Mouse (Mus musculus) bone marrow, adult 2 months (tissue): ENCODE data around the gene Aim2. TPM values are rescaled to one million over a fixed set of nuclear protein-coding genes. Genes with fewer than 3 reads are reported as not detected.
"Not testable (repeated sequence)": the region's sequence is repeated elsewhere in the genome, so short reads cannot be mapped to it uniquely, and the experiment has no call there.

Source experiments
- H3K27ac ChIP-seq: fragments of 200-500 bp; 2 replicates; pipeline ENCODE4 v1.5.1; 2012; ENCODE audit warnings: low read depth, mild to moderate bottlenecking, control low read depth, inconsistent platforms, low read length; ENCODE audit not compliant: control insufficient read depth, poor library complexity, insufficient read depth
- H3K4me1 ChIP-seq: fragments of 200-500 bp; 2 replicates; pipeline ENCODE4 v1.6.1; 2011; ENCODE audit warnings: low read length; ENCODE audit not compliant: control insufficient read depth, insufficient read depth
- H3K4me3 ChIP-seq: fragments of 200-500 bp; replicated peaks from 2 replicates; pipeline ENCODE3; 2011; ENCODE audit warnings: mild to moderate bottlenecking, low read depth, low read length, control low read depth; ENCODE audit not compliant: control insufficient read depth
- CTCF ChIP-seq: fragments of 200-500 bp; IDR thresholded peaks from 2 replicates; pipeline ENCODE4 v1.5.1; 2011; ENCODE audit warnings: low read length, control low read depth; ENCODE audit not compliant: control insufficient read depth, insufficient read depth
- POLR2A ChIP-seq: fragments of 200-500 bp; IDR thresholded peaks from 2 replicates; pipeline ENCODE4 v1.6.1; 2011; ENCODE audit warnings: low read depth, mild to moderate bottlenecking, control low read depth, low read length, borderline replicate concordance; ENCODE audit not compliant: control insufficient read depth
- WGBS: fragments of 180-500 bp; shearing (Covaris S2); methylation state at CpG from one replicate; pipeline ENCODE4 v1.1.7; 2018; 5-methylcytosine and 5-hydroxymethylcytosine counted together
- polyA plus RNA-seq: library from polyadenylated mRNA; stranded (reverse); fragments of >200 nt; gene quantifications from 2 replicates; pipeline ENCODE4 v1.2.4, GENCODE M21; 2011; ENCODE audit warnings: low replicate concordance; ENCODE audit not compliant: missing spikeins, insufficient read depth, insufficient read length

Gene Aim2
- polyA plus RNA-seq, 1 experiment: 29.2 TPM

DNA sequence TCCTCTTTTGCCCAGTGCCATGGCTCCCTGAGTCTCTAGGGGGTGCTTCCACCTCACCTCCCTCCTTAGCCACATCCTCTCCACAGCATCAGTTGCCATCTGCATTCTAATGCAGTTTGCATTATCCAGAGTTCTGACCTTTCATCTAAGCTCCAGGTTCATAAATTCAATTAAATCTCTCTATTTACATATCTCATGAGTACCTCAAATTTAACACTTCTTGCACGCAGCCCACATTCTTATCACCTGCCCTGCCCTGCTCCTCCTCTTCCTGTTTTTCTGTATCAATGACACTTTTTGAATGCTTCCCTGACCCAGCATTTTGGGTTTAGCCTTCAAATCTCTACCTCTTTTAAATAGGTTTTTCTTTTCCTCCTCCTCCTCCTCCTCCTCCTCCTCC is 90.0 kb downstream of the Aim2 start:
- H3K4me1 ChIP-seq: peaks cover 3% of the 10 kb centered on the region
- 13% methylated on average over 1 of the region's 1 CpGs for WGBS
- no peak for TF ChIP-seq CTCF
- no peak for TF ChIP-seq POLR2A
- H3K4me3 ChIP-seq: no peak overlapping the region
- H3K27ac ChIP-seq: peak overlapping the region; percentile 18; the same call in 1 of the 2 replicates

DNA sequence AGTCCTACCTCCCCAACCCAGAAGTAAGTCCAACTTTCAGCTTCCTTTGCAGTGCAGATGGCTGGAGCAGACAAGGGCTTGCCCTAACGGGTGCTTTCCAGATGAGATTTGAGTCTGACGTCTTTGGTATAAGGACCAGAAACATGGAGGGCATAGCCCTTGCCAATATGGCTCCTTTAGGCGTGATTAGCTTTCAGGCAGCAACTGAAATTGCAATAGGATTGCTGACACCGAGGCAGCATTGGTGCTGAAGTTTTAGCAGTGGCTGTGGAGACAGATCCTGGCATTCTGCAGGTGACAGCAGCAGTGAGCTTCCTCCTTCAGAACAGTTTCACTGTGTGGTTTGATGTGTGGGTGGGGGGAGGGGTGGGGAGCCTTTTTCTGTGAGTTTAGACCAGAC is 90.5 kb downstream of the Aim2 start:
- no peak for TF ChIP-seq CTCF
- no peak for TF ChIP-seq POLR2A
- WGBS: 2% methylated on average over 4 of the region's 4 CpGs
- H3K27ac ChIP-seq: peak overlapping the region; percentile 87
- peak overlapping the region; percentile 28 for H3K4me3 ChIP-seq
- H3K4me1 ChIP-seq: peaks cover 3% of the 10 kb centered on the region

DNA sequence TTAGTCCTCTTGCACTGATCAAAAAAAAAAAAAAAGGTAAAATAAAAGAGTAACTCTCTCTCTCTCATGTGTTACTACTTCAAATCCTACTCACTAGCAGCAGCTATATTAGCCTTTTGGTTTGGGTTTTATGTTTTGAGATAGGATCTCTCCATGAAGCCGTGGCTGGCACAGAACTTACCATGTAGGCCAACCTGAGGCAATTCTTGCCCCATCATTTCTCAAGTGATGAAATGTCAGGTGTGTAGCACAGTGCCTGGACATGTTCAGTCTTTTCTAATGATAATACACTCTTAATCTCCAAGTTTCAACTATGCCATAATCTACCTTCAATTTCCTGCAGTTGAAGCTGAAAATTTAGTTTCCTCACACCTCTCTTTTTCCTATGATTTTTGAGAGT is 92.4 kb downstream of the Aim2 start:
- TF ChIP-seq CTCF (no peak), POLR2A (no peak)
- no peak overlapping the region for H3K27ac ChIP-seq
- H3K4me3 ChIP-seq: no peak overlapping the region
- H3K4me1 ChIP-seq: peaks cover 2% of the 10 kb centered on the region
- 74% methylated on average over 1 of the region's 1 CpGs for WGBS

DNA sequence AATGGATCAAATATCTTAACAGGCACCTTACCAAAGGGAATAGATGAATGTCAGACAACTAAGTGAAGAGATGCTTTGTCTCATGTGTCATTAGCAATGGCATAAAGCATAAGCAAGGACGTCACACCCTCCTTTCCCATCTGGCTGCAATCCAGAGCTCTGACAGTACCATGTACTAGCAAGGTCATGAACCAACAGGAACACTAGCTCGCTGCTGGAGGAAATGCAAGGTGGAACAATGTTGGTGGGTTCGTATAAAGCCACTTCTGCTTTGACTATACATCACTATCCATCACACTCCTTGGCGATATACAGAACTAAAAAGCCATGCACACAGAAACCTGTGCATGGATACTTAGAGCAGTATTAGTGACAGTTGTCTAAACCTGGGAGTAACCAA is 96.4 kb downstream of the Aim2 start:
- WGBS: 16% methylated on average over 4 of the region's 4 CpGs

DNA sequence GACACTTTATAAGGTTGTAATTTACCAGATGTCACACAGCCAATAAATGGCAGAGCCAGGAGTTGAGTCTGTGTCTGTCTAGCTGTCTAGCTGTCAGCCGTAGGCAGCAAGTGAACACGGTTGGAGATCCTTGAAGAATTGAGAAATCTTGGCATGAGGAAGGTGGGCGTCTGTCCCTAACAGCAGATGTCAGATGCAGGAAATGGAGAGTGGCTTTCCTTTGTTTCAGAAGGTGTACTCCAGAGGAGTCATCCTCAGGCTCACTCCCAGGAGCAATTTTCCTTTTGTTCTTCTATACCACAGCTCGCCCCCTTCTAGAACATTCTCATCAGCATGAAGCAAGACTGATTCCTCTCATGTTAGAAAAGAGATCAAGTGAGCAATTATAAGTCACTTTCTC is 99.9 kb downstream of the Aim2 start:
- TF ChIP-seq POLR2A: no peak
- no peak for TF ChIP-seq CTCF
- Histone ChIP-seq H3K27ac (no peak overlapping the region), H3K4me3 (no peak overlapping the region), H3K4me1 (peaks cover 2% of the 10 kb centered on the region; the same call in 1 of the 2 replicates)
- 63% methylated on average over 4 of the region's 4 CpGs for WGBS

More for the DNA sequence above, 96.4 kb downstream of the Aim2 start:
- H3K4me1 ChIP-seq: peaks cover 2% of the 10 kb centered on the region; the same call in 1 of the 2 replicates
- TF ChIP-seq CTCF (no peak), POLR2A (no peak)
- H3K4me3 ChIP-seq: no peak overlapping the region
- no peak overlapping the region for H3K27ac ChIP-seq

DNA sequence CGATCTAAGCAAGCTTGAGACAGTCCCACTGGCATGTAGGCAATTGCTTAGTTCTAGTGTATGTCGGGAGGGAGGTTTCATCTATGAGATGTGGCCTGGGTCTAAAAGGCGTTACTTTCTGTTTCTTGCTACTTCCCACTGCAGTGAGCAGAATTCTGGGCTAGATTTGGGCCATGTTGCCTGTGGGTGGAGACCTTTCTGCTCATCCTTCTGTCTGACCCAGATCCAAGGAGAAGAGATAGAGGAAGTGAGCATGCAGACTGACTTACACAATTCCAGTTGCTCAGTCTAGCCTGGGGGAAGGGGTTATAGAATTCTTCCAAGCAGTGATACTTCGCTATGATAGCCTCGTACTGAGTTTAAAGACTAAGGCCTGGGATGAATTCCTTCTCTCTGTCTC is 101.0 kb downstream of the Aim2 start:
- peaks cover 2% of the 10 kb centered on the region; the same call in 1 of the 2 replicates for H3K4me1 ChIP-seq
- no peak overlapping the region for H3K4me3 ChIP-seq
- no peak overlapping the region; the same call in 1 of the 2 replicates for H3K27ac ChIP-seq
- TF ChIP-seq CTCF: no peak
- no peak for TF ChIP-seq POLR2A
- 40% methylated on average over 5 of the region's 5 CpGs for WGBS

DNA sequence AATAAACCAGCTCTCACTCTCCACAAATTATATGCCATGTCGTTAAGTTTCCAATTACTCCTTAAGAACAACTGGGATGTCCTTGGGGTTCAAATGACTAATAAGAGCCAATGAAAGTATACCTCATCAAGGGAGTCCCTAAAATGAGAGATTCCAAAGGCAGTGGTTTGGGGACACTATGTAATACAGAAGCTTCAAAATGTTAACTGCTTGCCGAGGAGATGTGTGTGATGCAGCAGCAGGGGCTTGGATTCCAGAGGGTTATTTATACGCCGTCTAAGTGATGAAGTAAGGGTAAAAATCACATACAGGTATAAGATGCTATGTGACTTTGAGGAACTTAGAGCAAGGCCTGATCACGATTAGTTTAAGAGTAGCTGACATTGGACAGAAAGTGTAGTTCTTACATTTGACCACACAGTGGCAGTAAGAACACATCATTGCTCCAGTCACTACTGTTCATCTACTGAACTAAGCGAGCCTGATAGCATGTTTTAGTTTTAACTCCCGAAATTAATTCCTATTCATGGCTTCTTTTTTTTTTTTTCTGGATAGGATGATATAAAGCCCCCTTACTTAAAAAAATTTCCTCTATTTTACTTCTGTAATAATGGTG is 105.6 kb downstream of the Aim2 start:
- 45% methylated on average over 7 of the region's 7 CpGs for WGBS
- H3K4me1 ChIP-seq: peaks cover 2% of the 10 kb centered on the region; the same call in 1 of the 2 replicates
- peak; percentile 51 for TF ChIP-seq CTCF
- TF ChIP-seq POLR2A: no peak
- H3K27ac ChIP-seq: no peak overlapping the region
- H3K4me3 ChIP-seq: no peak overlapping the region

DNA sequence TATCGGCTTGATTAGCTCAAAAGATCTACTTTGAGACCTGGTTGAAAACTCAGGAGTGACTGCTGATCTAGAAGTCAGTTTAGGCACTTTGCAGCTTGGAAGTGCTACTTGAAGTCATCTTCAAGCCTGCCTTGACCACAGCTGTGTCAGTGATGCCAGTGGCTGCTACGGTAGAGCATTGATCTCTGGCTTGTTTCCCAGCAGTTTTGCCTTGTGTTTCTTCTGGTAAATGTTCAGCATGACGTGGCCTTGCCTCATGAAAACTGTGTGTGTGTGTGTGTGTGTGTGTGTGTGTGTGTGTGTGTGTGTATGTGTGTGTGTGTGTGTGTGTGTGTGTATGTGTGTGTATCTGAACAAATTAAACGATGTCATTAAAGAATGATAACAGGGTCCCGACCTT is 106.1 kb downstream of the Aim2 start:
- TF ChIP-seq POLR2A: no peak
- TF ChIP-seq CTCF: no peak
- WGBS: 86% methylated on average over 5 of the region's 5 CpGs
- Histone ChIP-seq H3K4me1 (no peaks in the 10 kb centered on the region), H3K27ac (no peak overlapping the region), H3K4me3 (no peak overlapping the region)

DNA sequence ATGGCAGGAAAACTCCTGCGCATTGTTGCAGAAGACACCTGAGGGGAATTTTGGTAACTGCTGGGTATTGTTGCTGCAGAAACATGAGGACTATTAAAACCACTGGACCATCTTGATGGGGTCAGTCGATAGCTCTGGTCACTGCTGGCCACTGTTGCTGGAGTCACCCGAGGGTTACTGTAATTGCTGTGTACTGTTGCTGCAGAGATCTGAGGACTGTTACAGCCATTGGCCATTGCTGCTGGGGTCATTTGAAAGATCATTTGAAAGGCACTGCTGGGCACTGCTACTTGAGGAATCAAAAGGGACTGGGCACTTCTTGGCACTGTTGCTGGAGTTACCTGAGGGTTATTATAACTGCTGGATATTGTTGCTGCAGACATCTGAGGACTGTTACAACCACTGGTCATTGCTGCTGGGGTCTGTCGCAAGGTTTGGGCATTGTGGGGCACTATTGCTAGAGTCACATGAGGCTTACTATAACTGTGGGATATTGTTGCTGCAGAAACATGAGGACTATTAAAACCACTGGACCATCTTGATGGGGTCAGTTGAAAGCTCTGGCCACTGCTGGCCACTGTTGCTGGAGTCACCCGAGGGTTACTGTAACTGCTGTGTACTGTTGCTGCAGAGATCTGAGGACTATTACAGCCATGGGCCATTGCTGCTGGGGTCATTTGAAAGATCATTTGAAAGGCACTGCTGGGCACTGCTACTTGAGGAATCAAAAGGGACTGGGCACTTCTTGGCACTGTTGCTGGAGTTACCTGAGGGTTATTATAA is 129.9 kb downstream of the Aim2 start:
- not testable (repeated sequence) for H3K4me3 ChIP-seq, H3K4me1 ChIP-seq, H3K27ac ChIP-seq
- WGBS: 86% methylated on average over 5 of the region's 5 CpGs

DNA sequence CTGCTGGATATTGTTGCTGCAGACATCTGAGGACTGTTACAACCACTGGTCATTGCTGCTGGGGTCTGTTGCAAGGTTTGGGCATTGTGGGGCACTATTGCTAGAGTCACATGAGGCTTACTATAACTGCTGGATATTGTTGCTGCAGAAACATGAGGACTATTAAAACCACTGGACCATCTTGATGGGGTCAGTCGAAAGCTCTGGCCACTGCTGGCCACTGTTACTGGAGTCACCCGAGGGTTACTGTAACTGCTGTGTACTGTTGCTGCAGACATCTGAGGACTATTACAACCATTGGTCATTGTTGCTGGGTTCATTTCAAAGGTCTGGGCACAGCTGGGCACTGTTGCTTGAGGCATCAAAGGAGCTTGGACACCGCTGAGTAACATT is 130.5 kb downstream of the Aim2 start:
- not testable (repeated sequence) for H3K4me1 ChIP-seq, H3K4me3 ChIP-seq, H3K27ac ChIP-seq
- 76% methylated on average over 3 of the region's 3 CpGs for WGBS

DNA sequence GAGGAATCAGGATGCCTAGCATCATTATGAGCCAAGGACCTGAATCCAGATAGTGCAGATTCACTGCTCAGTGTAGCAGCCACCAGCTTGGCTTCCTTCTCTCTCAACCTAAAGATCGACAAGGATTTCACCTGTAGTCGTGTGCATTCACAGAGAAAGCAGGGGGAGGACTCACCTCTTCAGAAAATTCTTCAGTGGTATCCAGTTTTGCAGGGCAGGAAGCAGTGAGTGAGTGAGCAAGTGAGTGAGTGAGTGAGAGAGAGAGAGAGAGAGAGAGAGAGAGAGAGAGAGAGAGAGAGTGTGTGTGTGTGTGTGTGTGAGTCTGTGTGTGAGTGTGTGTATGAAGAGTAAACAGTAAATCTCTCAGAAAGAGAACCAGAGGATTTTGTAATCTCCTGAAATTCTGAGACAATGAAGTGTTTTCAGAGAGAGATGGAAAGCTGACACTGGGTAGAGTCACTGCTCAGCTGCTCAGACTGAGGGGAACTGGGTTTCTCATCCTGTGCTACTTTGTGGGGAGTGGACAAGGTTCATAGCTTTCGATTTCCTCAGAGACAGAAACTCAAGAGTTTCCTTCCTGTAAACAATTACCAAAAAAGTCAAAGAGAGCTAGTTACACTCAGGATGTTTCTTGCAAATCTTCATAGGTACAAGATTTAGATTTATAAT is 140.3 kb downstream of the Aim2 start, which contains the start of gene Ifi206:
Ifi206 (minus strand) TSS at position 230 of the 669 bp plus-strand sequence.
- not testable (repeated sequence) for H3K4me1 ChIP-seq, H3K27ac ChIP-seq
- peak within 1 kb of the TSS; percentile 11 for H3K4me3 ChIP-seq
- WGBS: 15% methylated on average over 3 of the region's 3 CpGs

DNA sequence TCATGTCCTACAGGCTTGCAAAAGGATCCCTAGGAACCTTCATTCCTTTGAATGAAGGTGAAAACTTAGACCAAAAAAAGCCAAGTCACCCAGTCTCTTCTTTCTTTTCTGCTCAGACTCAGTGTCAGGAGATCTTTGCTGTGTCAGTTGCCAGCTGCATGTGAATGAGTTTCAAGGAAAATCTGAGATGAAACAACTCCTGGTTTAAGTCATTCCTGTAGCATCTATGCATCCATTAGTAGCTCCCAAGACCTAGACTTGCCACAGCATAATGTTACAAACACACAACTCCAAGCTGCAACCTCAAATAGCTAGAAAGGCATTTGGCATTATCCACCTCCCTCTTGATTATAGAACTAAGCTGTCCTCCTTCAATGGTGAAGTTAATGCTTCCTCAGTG is 140.8 kb downstream of the Aim2 start:
- not testable (repeated sequence) for H3K27ac ChIP-seq, H3K4me3 ChIP-seq, H3K4me1 ChIP-seq
